Comparison of ENCODE assay signal across 27 mouse cellular contexts in the genomic region with DNA sequence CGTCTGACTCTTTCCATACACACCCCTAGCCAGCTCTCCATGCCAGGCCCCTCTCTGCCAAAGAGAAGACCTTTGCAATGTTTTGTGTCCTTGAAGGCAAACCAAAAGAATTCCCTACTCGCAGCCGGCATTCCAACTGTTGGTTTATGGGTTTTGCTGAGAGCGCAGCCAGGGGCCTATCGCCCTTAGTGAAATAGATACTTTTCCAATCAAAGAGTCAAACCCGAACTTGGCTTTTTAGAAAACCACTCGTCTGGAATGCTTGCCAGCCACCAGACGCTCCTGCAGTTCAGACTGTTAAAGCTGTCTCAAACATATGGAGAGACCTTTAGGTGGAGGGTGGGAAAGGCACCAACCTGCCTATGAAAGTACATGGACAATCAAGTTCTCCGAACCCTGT. TPM values are rescaled to one million over a fixed set of nuclear protein-coding genes. Genes with fewer than 3 reads are reported as not detected.
A peak's percentile ranks its signal among the peaks of the same experiment; 100 is the strongest.
DNase-seq lines count a peak whose midpoint lies in the region; ATAC-seq lines count a peak whose summit lies in the region.
"Had no signal": no experiment of that assay in that cellular context is flagged by ENCODE, and none has a peak within 500 bp of the region (broad histone marks: within the 10 kb centered on the region; RNA-seq: fewer than 3 reads in every experiment).

No protein-coding gene starts in this region.

- no peak overlapping the region for H3K4me2 ChIP-seq in embryonic facial prominence, embryonic 13.5 days
- H3K4me2 ChIP-seq in embryonic facial prominence, embryonic 14.5 days (ENCODE audit: low read depth, low read length), result no peak overlapping the region
- no peak overlapping the region for H3K4me2 ChIP-seq in limb, embryonic 15.5 days
- H3K4me2 ChIP-seq: heart, embryonic 11.5 days; heart, embryonic 15.5 days; hindbrain, embryonic 13.5 days had no signal

- no peak overlapping the region for H3K4me3 ChIP-seq in embryonic facial prominence, embryonic 13.5 days
- no peak overlapping the region for H3K4me3 ChIP-seq in embryonic facial prominence, embryonic 10.5 days
- no peak overlapping the region for H3K4me3 ChIP-seq in embryonic facial prominence, embryonic 14.5 days (ENCODE audit: low read depth, low read length)
- H3K4me3 ChIP-seq in limb, embryonic 15.5 days, result no peak overlapping the region
- H3K4me3 ChIP-seq: erythroblast, embryonic 14.5 days; forebrain, embryonic 10.5 days; heart, adult 2 months; heart, embryonic 15.5 days; hindbrain, embryonic 13.5 days had no signal

- 41% methylated on average over 9 of the region's 9 CpGs for WGBS in embryonic facial prominence, embryonic 13.5 days
- WGBS in embryonic facial prominence, embryonic 10.5 days, result 81% methylated on average over 9 of the region's 9 CpGs
- 40% methylated on average over 9 of the region's 9 CpGs for WGBS in embryonic facial prominence, embryonic 14.5 days
- 22% methylated on average over 9 of the region's 9 CpGs for WGBS in limb, embryonic 15.5 days

- DNase-seq in embryonic facial prominence, embryonic 10.5 days (ENCODE audit: low spot score), result no peak
- DNase-seq in embryonic facial prominence, embryonic 14.5 days (ENCODE audit: low spot score), result peak; percentile 71
- DNase-seq in forelimb bud, embryonic 11.5 days (ENCODE audit: low read depth, low spot score), result peak; percentile 25
- DNase-seq in layer of hippocampus, postnatal 10 days (ENCODE audit: low spot score in 2 of 2), result no peak
- DNase-seq: adrenal gland, postnatal 25 days; cerebellum, adult 2 months; cerebellum, postnatal 10 days; gastrocnemius, postnatal 10 days; heart, adult 2 months; heart, postnatal 14 days had no signal

- H3K27ac ChIP-seq in embryonic facial prominence, embryonic 13.5 days, result peak overlapping the region; percentile 9; the same call in 1 of the 2 replicates
- no peak overlapping the region for H3K27ac ChIP-seq in embryonic facial prominence, embryonic 10.5 days (replicated peaks)
- no peak overlapping the region for H3K27ac ChIP-seq in embryonic facial prominence, embryonic 14.5 days (replicated peaks; ENCODE audit: low read depth, low read length)
- H3K27ac ChIP-seq in limb, embryonic 15.5 days, result peak overlapping the region; percentile 61
- H3K27ac ChIP-seq: forebrain, embryonic 10.5 days; heart, adult 2 months; heart, embryonic 15.5 days; hindbrain, embryonic 13.5 days; hindbrain, postnatal 0 days had no signal

- no peaks in the 10 kb centered on the region; the same call in 1 of the 2 replicates for H3K27me3 ChIP-seq in embryonic facial prominence, embryonic 13.5 days
- peaks cover 4% of the 10 kb centered on the region; the same call in 1 of the 2 replicates for H3K27me3 ChIP-seq in embryonic facial prominence, embryonic 10.5 days (replicated peaks; ENCODE audit: low read depth, poor library complexity, severe bottlenecking)
- no peaks in the 10 kb centered on the region for H3K27me3 ChIP-seq in embryonic facial prominence, embryonic 14.5 days (replicated peaks; ENCODE audit: control insufficient read depth, insufficient read depth, low read length)
- H3K27me3 ChIP-seq in limb, embryonic 15.5 days, result no peaks in the 10 kb centered on the region
- H3K27me3 ChIP-seq: hindbrain, embryonic 13.5 days had no signal

- no peaks in the 10 kb centered on the region for H3K36me3 ChIP-seq in embryonic facial prominence, embryonic 13.5 days
- H3K36me3 ChIP-seq in embryonic facial prominence, embryonic 10.5 days (replicated peaks), result no peaks in the 10 kb centered on the region
- no peaks in the 10 kb centered on the region for H3K36me3 ChIP-seq in embryonic facial prominence, embryonic 14.5 days (ENCODE audit: control insufficient read depth, insufficient read depth, low read length)
- H3K36me3 ChIP-seq in limb, embryonic 15.5 days, result no peaks in the 10 kb centered on the region
- H3K36me3 ChIP-seq: forebrain, embryonic 10.5 days; heart, embryonic 15.5 days; hindbrain, embryonic 13.5 days had no signal

- no peaks in the 10 kb centered on the region for H3K9me3 ChIP-seq in embryonic facial prominence, embryonic 13.5 days
- no peaks in the 10 kb centered on the region for H3K9me3 ChIP-seq in embryonic facial prominence, embryonic 10.5 days
- H3K9me3 ChIP-seq in embryonic facial prominence, embryonic 14.5 days (ENCODE audit: control insufficient read depth, low read length), result no peaks in the 10 kb centered on the region
- no peaks in the 10 kb centered on the region for H3K9me3 ChIP-seq in limb, embryonic 15.5 days
- H3K9me3 ChIP-seq: forebrain, embryonic 10.5 days; heart, embryonic 15.5 days; hindbrain, embryonic 13.5 days had no signal

- no peak for ATAC-seq in embryonic facial prominence, embryonic 13.5 days (ENCODE audit: insufficient number of reproducible peaks, insufficient read depth, low FRiP score, low TSS enrichment, low read depth)
- no peak for ATAC-seq in embryonic facial prominence, embryonic 14.5 days (ENCODE audit: low read depth)
- ATAC-seq in limb, embryonic 15.5 days (ENCODE audit: insufficient number of reproducible peaks, low FRiP score, low TSS enrichment, low read depth), result 0 out of 2 replicates have a peak, but pooled peaks have one; percentile 35
- ATAC-seq in CD4-positive, CD25-positive, alpha-beta regulatory T cell, adult 4 months, result no peak
- ATAC-seq: activated CD4-positive, CD25-positive, alpha-beta regulatory T cell, adult 4 months; forebrain, embryonic 14.5 days; hindbrain, postnatal 0 days; Patski had no signal

- no peak overlapping the region for H3K9ac ChIP-seq in embryonic facial prominence, embryonic 13.5 days
- no peak overlapping the region for H3K9ac ChIP-seq in embryonic facial prominence, embryonic 14.5 days (ENCODE audit: low read depth, low read length)
- no peak overlapping the region for H3K9ac ChIP-seq in limb, embryonic 15.5 days
- H3K9ac ChIP-seq: heart, embryonic 15.5 days; hindbrain, embryonic 13.5 days had no signal

- H3K4me1 ChIP-seq in embryonic facial prominence, embryonic 13.5 days, result peaks cover 8% of the 10 kb centered on the region; the same call in 1 of the 2 replicates
- H3K4me1 ChIP-seq in embryonic facial prominence, embryonic 10.5 days, result peaks cover 2% of the 10 kb centered on the region
- H3K4me1 ChIP-seq in embryonic facial prominence, embryonic 14.5 days (ENCODE audit: control insufficient read depth, insufficient read depth, low read length), result peaks cover under 1% of the 10 kb centered on the region; the same call in 1 of the 2 replicates
- H3K4me1 ChIP-seq in limb, embryonic 15.5 days, result peaks cover 18% of the 10 kb centered on the region
- H3K4me1 ChIP-seq: heart, embryonic 15.5 days had no signal

RNA-seq across cellular contexts. Expression of gene Smim23, which starts 15.9 kb away (rescaled TPM):
- polyA plus RNA-seq in embryonic facial prominence, embryonic 13.5 days (2015; fragmentation: Nextera tagmentation; extraction: Ambion mirVana), result not detected in 2 replicates
- not detected in 2 replicates for polyA plus RNA-seq in embryonic facial prominence, embryonic 10.5 days (2016; fragmentation: Nextera tagmentation; extraction: Ambion mirVana)
- polyA plus RNA-seq in embryonic facial prominence, embryonic 14.5 days (2014; fragmentation: Nextera tagmentation; extraction: Ambion mirVana), result not detected in 2 replicates
- polyA plus RNA-seq in limb, embryonic 15.5 days (2015; fragmentation: Nextera tagmentation; extraction: Ambion mirVana), result not detected in 2 replicates
- total RNA-seq in layer of hippocampus, postnatal 10 days (2021), result not detected
- polyA plus RNA-seq in CD4-positive, CD25-positive, alpha-beta regulatory T cell, adult 4 months (2017; shearing (Covaris generic)), result not detected
- total RNA-seq: adrenal gland, adult 18-20 months; adrenal gland, postnatal 25 days; CH12.LX; gastrocnemius, postnatal 10 days; heart, adult 2 months; heart, postnatal 14 days; hematopoietic stem cell, adult 5-6 weeks; hindbrain, postnatal 0 days had no signal
- polyA plus RNA-seq: activated CD4-positive, CD25-positive, alpha-beta regulatory T cell, adult 4 months; C2C12; cerebellum, adult 2 months; embryonic facial prominence, embryonic 11.5 days; erythroblast, embryonic 14.5 days; forebrain, embryonic 10.5 days; forebrain, embryonic 14.5 days; heart, adult 2 months; heart, embryonic 11.5 days; heart, embryonic 15.5 days; hindbrain, embryonic 13.5 days; hindbrain, postnatal 0 days; Patski had no signal

Comparison
In these comparisons a context has a peak if more than half of its experiments do, and no peak if none do; other contexts are left out.
1. H3K27ac ChIP-seq: peak in embryonic facial prominence, embryonic 13.5 days (single experiment) and limb, embryonic 15.5 days (single experiment); none in embryonic facial prominence, embryonic 10.5 days (single experiment) and embryonic facial prominence, embryonic 14.5 days (single experiment).
2. DNase-seq: peak in embryonic facial prominence, embryonic 14.5 days (single experiment) and forelimb bud, embryonic 11.5 days (single experiment); none in embryonic facial prominence, embryonic 10.5 days (single experiment) and layer of hippocampus, postnatal 10 days (0 of 2).